In the genomic region with DNA sequence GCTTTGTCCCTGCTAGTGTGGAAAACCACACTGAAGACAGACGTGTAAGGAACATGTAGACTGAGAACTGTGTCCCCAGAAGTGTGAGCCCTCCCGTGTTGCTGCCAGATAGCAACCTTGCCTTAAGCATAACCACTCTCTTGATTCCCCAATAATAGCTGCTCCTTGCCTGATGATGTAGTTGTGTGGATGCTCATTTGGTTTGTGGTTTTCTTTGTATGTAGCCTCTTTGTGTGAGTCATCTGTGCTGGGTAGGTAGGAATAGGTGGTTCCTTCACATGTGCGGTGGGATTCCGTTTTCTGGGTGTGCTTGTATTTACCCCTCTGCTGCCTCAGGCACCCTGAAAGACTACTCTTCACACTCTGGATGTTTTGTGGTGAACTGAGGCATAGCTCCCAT, we compare ENCODE assay signal across 16 mouse cellular contexts.
"Had no signal": no experiment of that assay in that cellular context is flagged by ENCODE, and none has a peak within 500 bp of the region (broad histone marks: within the 10 kb centered on the region; RNA-seq: fewer than 3 reads in every experiment).

No protein-coding gene starts in this region.

- H3K27me3 ChIP-seq: limb, embryonic 12.5 days; liver, embryonic 13.5 days; lung, embryonic 15.5 days; megakaryocyte, embryonic 14.5 days; midbrain, embryonic 15.5 days; stomach, embryonic 15.5 days had no signal

- H3K4me3 ChIP-seq: limb, embryonic 12.5 days; liver, embryonic 13.5 days; lung, embryonic 15.5 days; megakaryocyte, embryonic 14.5 days; midbrain, embryonic 15.5 days; stomach, embryonic 15.5 days had no signal

- H3K9ac ChIP-seq: limb, embryonic 12.5 days; liver, embryonic 13.5 days; liver, postnatal 0 days; lung, embryonic 15.5 days; midbrain, embryonic 15.5 days; stomach, embryonic 15.5 days had no signal

- H3K27ac ChIP-seq: limb, embryonic 12.5 days; liver, embryonic 13.5 days; macrophage had no signal

- H3K4me2 ChIP-seq: limb, embryonic 12.5 days; liver, embryonic 13.5 days; lung, embryonic 15.5 days; midbrain, embryonic 11.5 days; midbrain, embryonic 15.5 days; stomach, embryonic 15.5 days had no signal

- ATAC-seq: liver, postnatal 0 days; midbrain, embryonic 15.5 days had no signal

- DNase-seq: kidney, postnatal 10 days; kidney, postnatal 4 days; liver; liver, embryonic 13.5 days; liver, postnatal 0 days; lung, postnatal 14 days; right cerebral cortex, postnatal 25 days; thymus, adult 2 months; thymus, postnatal 25 days had no signal

- H3K36me3 ChIP-seq: limb, embryonic 12.5 days; liver, embryonic 13.5 days; lung, embryonic 15.5 days; midbrain, embryonic 15.5 days; stomach, embryonic 15.5 days had no signal

- H3K9me3 ChIP-seq: limb, embryonic 12.5 days; liver, embryonic 13.5 days; lung, embryonic 15.5 days; megakaryocyte, embryonic 14.5 days; midbrain, embryonic 15.5 days; stomach, embryonic 15.5 days had no signal
